Mouse (Mus musculus) C2C12 (cell line): ENCODE results near the gene Map1b.

Experiments used
- CEBPB ChIP-seq: IDR thresholded peaks from one replicate; pipeline ENCODE4 v1.6.1; 2011; ENCODE audit warnings: low read depth, mild to moderate bottlenecking, control low read depth, moderate library complexity
- CTCF ChIP-seq: IDR thresholded peaks from one replicate; pipeline ENCODE4 v1.5.1; 2011; ENCODE audit not compliant: control insufficient read depth, insufficient read depth, insufficient read length
- MAX ChIP-seq: IDR thresholded peaks from one replicate; pipeline ENCODE4 v1.6.1; 2011; ENCODE audit warnings: mild to moderate bottlenecking, control low read depth
- MYOG ChIP-seq: IDR thresholded peaks from one replicate; pipeline ENCODE4 v1.6.1; 2011; ENCODE audit not compliant: control insufficient read depth, insufficient read length; ENCODE audit errors: extremely low read depth

DNA sequence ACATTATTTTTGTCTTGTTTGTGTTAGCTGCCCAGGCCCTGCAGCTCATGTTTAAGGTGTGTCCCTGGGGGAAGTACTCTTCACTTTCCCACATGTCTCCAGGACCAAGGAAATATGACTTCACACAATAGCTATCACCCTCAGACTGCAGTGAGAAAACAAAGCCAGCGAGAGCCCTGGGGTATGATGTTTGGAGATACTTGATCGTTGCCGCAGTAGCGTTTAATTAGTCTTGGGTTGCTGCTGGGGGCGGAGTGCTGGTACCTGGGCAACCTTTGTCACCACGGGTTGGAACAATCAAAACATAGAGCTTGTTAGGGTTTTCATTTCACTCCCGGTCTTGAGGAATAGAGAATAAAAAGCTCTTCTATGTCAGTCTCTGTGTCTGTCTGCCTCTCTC is 14.9 kb downstream of the Map1b start:
- TF ChIP-seq MAX (no peak), CTCF (no peak), CEBPB (no peak), MYOG (no peak)
